ENCODE assay signal across 15 mouse cellular contexts in genomic region chr5:44805960-44806359, GRCm38 (mm10). TPM values are rescaled to one million over a fixed set of nuclear protein-coding genes. Genes with fewer than 3 reads are reported as not detected.
"Had no signal": no experiment of that assay in that cellular context is flagged by ENCODE, and none has a peak within 500 bp of the region (broad histone marks: within the 10 kb centered on the region; RNA-seq: fewer than 3 reads in every experiment).

No protein-coding gene starts in this region.

- DNase-seq: gastrocnemius, adult 2 months; gastrocnemius, postnatal 10 days; gastrocnemius, postnatal 25 days; heart, adult 2 months; heart, postnatal 14 days; heart, postnatal 4 days; kidney, adult 11 months; kidney, adult 2 months; kidney, adult 9 months; kidney, postnatal 14 days; kidney, postnatal 36 days; layer of hippocampus, adult 9-11 months; layer of hippocampus, postnatal 36 days; left cerebral cortex, postnatal 4 days had no signal

RNA-seq across cellular contexts. Expression of gene Ldb2, which starts 6.5 kb away (rescaled TPM):
- total RNA-seq: granulocyte monocyte progenitor cell, adult 5-6 weeks had no signal
